Mouse (Mus musculus): ENCODE measurements around the gene Edn3.

Gene Edn3

GRCm38 (mm10) chr2:174760479-174761121, at the start of gene Edn3:
Edn3 (plus strand) TSS chr2:174760619.
- peak in 1 of 2 experiments; percentile 36 for DNase-seq (ENCODE audit: inconsistent age in 2 of 2, low spot score in 1 of 2)

- no peak for DNase-seq (ENCODE audit: inconsistent age in 2 of 2, low spot score in 1 of 2)
Measured at GRCm38 (mm10) chr2:174712043-174712442, 48.4 kb upstream of the Edn3 start.

DNA sequence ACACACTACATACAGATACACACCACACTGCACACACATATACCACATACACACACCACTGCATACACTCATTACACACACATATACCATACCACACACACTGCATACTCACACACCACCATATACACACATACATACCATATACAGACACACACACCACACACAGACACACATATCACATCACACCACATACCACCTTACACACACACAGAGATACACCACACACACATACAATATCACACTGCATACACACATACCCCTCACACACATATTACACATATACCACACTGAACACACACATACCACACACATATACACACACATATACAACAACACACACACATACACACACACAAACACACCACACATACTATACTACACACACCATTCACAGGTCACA, 44.5 kb upstream of the Edn3 start:
- no peak for DNase-seq (ENCODE audit: inconsistent age in 2 of 2, low spot score in 1 of 2)

- no peak for DNase-seq (ENCODE audit: inconsistent age in 2 of 2, low spot score in 1 of 2)
Measured at GRCm38 (mm10) chr2:174717857-174718256, 42.6 kb upstream of the Edn3 start.

- no peak for DNase-seq (ENCODE audit: inconsistent age in 2 of 2, low spot score in 1 of 2)
Measured at GRCm38 (mm10) chr2:174727114-174727823, 33.1 kb upstream of the Edn3 start.

- no peak for DNase-seq (ENCODE audit: inconsistent age in 2 of 2, low spot score in 1 of 2)
Measured at GRCm38 (mm10) chr2:174731939-174732338, 28.5 kb upstream of the Edn3 start.

DNA sequence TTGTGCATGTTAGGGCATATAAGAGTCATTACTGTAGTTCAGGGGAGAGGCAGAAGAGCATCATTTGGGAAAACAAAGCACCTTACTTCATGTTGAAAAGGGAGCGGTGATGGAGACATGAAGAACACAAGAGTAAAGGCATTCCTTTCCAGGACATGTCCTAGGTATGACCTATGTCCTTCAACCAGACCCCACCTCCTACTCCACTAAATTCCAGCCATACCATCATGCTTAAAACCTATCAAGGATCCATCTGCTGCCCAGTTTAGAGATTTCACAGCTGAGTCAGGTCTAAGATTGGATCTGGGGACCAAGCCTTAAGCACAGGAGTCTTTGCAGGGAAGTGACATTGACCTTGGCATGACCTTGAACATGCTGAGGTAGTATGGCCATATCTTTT, 25.1 kb upstream of the Edn3 start:
- no peak for DNase-seq (ENCODE audit: inconsistent age in 2 of 2, low spot score in 1 of 2)

- DNase-seq (ENCODE audit: inconsistent age in 2 of 2, low spot score in 1 of 2): no peak
Measured at GRCm38 (mm10) chr2:174747182-174747581, 13.2 kb upstream of the Edn3 start.

DNA sequence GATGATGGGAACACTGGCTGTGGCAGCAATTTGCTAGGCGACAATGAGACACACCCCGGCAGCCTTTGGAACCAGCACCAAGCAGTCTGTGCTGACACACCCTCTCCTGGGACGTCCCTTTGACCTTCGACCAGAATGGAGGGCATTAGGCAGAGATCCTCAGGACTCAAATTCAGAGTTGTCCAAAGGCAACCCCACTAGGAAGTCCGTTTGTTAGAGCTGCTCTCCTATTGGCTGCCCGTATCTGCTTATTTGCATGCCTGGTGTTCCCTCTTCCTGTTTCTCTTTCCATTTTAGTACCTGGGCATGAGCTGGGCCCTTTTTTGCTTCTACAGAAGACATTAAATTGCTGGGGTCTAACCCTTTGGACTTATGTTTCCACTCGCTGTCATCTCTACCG, 12.0 kb upstream of the Edn3 start:
- DNase-seq (ENCODE audit: inconsistent age in 2 of 2, low spot score in 1 of 2): no peak

GRCm38 (mm10) chr2:174753197-174753596, 7.2 kb upstream of the Edn3 start:
- no peak for DNase-seq (ENCODE audit: inconsistent age in 2 of 2, low spot score in 1 of 2)

DNA sequence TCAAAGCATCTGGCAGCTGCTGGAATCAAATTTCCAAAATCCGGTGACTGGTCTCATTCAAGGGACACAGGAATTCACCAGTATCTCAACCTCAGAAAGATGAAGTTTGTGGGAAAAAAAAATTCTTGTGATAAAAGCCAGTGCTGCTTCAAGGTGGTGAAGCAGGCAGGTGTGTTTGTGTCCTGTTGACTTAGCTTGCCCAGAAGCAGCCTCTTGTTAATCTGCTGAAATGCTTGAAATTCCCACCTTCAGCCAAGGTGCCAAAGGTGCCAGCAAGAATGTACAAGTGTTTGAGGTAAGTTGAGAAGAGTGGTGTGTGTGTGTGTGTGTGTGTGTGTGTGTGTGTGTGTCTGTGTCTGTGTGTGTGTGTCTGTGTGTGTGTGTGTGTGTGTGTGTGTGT, 6.2 kb upstream of the Edn3 start:
- DNase-seq (ENCODE audit: inconsistent age in 2 of 2, low spot score in 1 of 2): no peak

DNA sequence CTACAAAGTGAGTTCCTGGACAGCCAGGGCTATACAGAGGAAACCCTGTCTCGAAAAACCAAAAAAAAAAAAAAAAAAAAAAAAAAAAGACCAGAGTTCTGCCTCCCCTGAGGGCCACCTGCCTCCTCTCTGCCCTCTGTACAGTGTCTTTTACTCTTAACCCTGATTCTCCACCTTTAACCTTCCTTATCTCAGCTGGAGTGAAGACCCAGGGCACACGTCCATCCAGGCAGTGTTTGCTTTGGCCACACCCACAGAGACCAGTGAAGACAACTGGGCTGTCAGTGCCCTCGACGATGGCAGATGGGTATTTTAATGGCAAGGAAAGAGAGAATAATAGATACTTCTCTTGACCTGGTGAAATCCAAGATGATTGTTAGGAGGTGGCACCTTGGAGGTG, 1.2 kb upstream of the Edn3 start:
- no peak for DNase-seq (ENCODE audit: inconsistent age in 2 of 2, low spot score in 1 of 2)

GRCm38 (mm10) chr2:174761452-174762101, 1.2 kb downstream of the Edn3 start:
- DNase-seq (ENCODE audit: inconsistent age in 2 of 2, low spot score in 1 of 2): peak in 1 of 2 experiments; percentile 35

DNA sequence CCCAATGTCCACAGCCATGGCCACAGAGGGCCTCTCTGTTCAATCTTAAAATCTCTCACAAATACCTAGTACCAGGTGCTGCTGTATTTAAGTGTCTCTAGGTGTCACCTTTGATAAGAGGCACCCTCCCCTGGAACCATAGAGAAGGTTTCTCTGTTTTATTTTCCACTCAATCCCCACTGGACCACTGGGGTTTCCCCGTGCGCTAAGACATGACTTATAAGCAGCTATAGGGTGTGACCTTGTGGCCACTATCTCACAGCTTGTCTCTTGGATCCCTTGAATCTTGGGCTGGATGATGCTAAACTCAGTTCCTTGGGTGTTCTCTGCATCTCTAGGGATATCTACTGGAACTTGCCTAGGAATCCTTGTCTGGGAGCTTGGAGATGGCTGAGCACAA, 1.9 kb downstream of the Edn3 start:
- DNase-seq (ENCODE audit: inconsistent age in 2 of 2, low spot score in 1 of 2): no peak

DNA sequence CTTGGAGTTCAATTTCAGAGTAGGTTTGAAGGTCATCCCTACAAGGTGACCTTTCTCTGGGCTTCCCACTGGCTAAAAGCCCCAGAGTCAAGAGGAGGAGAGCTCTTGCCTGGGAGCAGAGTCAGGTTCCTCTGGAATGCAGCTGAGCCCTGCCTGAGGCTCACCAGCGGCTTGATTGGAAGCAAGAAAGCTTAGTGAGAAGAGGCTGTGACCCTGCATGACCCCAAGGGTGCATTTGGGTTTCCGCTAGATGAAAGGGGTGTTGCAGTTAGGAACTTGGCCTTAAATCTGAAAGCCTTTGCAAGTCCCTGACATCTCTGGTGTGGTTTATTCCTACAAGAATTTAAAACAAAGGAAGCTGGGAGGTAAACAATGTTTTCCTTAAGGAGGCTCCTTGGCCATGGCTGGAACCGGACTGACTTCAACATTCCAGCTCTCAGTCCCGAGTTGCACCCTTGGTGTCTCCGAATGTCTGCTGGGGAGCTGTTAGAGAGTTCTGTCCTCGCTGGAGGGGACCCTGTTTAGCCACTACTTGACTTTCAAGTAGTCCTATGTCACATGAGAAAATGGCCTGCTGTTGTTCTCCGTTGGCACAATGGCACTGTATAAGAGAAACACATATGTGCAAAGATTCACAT, 8.6 kb downstream of the Edn3 start:
- no peak for DNase-seq (ENCODE audit: inconsistent age in 2 of 2, low spot score in 1 of 2)

DNA sequence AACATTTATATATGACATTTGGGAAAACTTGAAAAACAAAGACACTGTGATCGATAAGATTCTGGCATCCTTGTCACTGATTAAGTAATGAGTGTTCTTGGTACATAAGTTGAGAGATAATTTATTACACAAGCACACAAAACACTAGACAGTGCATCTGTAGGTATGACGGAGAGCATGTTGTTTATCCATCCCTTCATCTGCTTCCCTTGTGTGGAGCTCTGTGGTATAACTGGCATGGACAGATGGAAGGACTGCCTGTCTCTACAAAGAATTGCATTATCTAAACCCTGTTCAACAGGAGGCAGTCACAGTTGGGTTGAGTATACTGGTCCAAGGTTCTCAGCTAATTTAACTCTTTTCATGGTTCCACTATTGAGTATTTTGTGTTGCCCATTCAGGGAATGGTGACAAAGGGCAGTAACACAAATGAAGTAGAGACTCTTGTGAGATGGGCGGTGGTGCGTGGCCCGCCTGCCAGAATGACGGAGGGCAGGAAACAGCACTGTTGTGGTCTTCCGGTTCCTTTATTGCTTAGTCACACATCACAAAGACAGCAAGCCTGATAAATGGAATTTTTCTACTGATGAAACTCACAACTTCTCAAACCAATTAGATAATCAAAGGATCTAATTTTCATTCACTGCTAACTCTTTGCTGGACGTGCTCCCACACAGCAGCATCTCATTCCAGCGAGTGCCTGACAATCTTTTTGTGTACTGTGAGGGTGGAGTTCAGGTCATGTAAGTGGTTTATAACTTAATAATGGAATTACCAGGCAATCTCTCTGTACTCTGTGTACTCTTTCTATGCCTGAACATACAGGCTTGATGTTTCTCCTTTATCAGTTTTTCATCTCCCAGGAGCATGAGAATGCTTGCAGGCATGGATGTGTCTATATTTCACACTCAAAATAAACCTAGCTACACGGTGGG, 14.0 kb downstream of the Edn3 start:
- no peak for DNase-seq (ENCODE audit: inconsistent age in 2 of 2, low spot score in 1 of 2)

GRCm38 (mm10) chr2:174782016-174782415, 21.6 kb downstream of the Edn3 start:
- DNase-seq (ENCODE audit: inconsistent age in 2 of 2, low spot score in 1 of 2): no peak

GRCm38 (mm10) chr2:174782880-174783279, 22.5 kb downstream of the Edn3 start:
- DNase-seq (ENCODE audit: inconsistent age in 2 of 2, low spot score in 1 of 2): no peak

DNA sequence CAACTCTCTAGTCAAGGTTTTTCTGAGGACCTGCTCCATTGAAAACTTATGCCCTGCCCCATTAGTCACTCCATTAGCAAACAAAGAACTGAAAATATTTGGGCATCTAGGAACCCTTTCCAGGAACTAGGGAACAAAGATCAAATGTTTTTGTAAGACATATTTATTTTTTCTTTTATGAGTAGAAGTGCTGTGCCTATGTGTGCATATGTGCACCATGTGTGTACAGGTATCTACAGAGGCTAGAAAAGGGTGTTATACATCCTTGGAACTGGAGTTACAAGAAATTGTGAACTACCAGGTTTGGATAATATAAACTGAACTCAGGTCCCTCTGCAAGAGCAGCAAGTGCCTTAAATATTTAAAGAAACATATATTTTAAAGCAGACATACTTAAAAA, 28.4 kb downstream of the Edn3 start:
- DNase-seq (ENCODE audit: inconsistent age in 2 of 2, low spot score in 1 of 2): no peak

DNA sequence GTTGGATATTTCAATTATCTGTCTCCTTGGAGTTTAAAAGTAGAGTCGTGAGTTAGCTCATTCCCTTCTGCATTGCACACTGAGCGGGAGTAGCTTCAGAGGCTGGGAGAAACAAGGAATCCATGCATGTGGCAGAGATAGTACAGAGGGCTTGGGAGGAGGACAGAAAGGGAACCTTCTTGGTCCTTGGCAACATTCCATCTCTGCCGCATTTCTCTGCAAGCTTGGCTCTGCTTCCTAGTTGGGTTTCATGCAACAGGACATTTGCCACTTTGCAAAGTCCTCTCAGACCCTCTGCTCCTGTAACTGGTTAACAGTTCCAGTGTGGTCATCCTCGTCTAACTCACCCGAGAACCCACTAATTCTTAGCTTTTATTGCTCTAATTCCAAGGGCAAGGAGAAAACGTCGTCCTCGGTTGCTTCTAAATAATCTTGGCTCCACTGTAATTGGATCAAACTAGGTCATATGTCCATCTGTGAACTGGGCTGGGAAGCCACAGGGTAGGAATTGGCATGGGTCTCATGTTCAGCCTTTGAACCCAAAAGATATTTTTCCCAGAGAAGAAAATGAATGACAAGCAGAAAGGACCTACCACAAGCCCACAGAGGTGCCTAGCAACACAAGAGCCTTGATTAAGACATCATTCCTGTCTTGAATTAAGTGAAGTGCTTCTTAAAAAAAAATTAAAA, 32.2 kb downstream of the Edn3 start:
- DNase-seq (ENCODE audit: inconsistent age in 2 of 2, low spot score in 1 of 2): no peak
